Mouse (Mus musculus) T-helper 2 cell (primary cell): ENCODE results near the gene Gm2564.
"Not testable (repeated sequence)": the region's sequence is repeated elsewhere in the genome, so short reads cannot be mapped to it uniquely, and the experiment has no call there.

Experiments
- in situ Hi-C: fragments of 300-600 bp; cut with MboI, MseI; formaldehyde crosslinking; loops from one replicate; pipeline ENCODE4 v1.15.1; 2025; ENCODE audit warnings: high pct_unique_total_duplicates

Gene Gm2564

GRCm38 (mm10) chr4:42629419-42629818, at the start of gene Gm2564:
Gene Gm2564, plus strand, starts transcription at chr4:42629719.
- in situ Hi-C loops = not testable (repeated sequence)

GRCm38 (mm10) chr4:42611895-42612294, 17.6 kb upstream of the Gm2564 start, which contains the start of gene Gm10591:
Gene Gm10591, plus strand, starts transcription at chr4:42612195.
- in situ Hi-C loops = not testable (repeated sequence)

GRCm38 (mm10) chr4:42654951-42655350, 25.4 kb downstream of the Gm2564 start, which contains the start of gene Ccl27b:
Gene Ccl27b, plus strand, starts transcription at chr4:42655251.
- in situ Hi-C loops = not testable (repeated sequence)

- in situ Hi-C loops = not testable (repeated sequence)
Measured at GRCm38 (mm10) chr4:42661793-42662192, 32.3 kb downstream of the Gm2564 start, which contains the start of gene Il11ra2. Gene Il11ra2, minus strand, starts transcription at chr4:42661893.

GRCm38 (mm10) chr4:42675415-42675814, 45.9 kb downstream of the Gm2564 start:
- in situ Hi-C loops = not testable (repeated sequence)

- in situ Hi-C loops = not testable (repeated sequence)
Measured at GRCm38 (mm10) chr4:42679365-42679764, 49.8 kb downstream of the Gm2564 start.

GRCm38 (mm10) chr4:42680374-42681356, 51.1 kb downstream of the Gm2564 start:
- in situ Hi-C loops = not testable (repeated sequence)
